Mouse (Mus musculus) liver, adult (tissue): Measurements from ENCODE around the gene Cysrt1.

Experiments used
- GATA4 ChIP-seq: IDR thresholded peaks from 2 replicates; pipeline ENCODE4 v1.6.1; 2014; ENCODE audit warnings: mild to moderate bottlenecking, low read length; ENCODE audit not compliant: insufficient replicate concordance

Cysrt1 gene

DNA sequence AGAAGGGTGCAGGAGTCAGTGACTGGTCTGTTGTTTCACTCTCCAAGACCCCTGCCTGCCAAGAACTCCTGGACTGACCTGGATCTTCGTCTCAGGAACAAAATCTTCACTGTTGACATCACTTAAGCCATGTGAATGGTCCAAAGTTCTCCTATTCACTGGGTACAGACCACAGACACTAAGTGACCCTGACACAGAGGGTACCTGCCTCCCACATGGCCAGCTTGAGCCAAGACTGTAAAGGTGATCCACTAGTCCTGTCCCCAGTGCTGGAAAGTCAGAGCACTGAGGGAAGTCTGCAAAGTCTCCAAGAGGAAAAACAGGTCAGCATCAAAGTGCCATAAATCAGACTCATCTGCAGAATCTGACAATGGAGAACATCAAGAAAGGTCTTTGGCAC is 34.7 kb downstream of the Cysrt1 start:
- no peak for TF ChIP-seq GATA4

DNA sequence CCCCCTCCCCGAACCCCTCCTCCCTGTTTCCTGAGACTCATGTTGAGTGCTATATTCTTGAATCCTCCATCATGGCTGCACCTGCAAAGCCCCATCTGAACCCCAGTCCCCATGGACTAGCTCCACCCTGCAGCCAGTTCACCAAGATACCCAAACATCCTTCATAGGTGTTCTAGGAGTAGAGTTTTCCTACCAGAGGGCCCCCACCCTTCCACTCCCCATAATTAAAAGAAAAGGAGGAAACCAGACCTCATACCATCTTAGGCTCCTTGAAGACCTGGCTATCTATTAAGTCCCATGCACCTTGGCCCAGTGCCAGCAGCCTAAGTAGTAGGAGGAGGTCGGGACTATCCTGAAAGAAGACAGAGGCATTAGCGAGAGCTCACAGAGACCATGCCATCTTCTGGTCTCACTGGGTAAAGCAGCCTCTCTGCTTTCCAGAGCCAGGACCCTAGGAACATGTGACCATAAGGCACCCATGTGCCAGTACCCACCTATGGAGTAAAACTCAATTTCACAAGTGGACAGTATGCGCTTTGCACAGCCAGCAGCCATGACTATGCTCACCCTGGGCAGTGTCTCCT is 38.5 kb downstream of the Cysrt1 start:
- TF ChIP-seq GATA4: no peak

DNA sequence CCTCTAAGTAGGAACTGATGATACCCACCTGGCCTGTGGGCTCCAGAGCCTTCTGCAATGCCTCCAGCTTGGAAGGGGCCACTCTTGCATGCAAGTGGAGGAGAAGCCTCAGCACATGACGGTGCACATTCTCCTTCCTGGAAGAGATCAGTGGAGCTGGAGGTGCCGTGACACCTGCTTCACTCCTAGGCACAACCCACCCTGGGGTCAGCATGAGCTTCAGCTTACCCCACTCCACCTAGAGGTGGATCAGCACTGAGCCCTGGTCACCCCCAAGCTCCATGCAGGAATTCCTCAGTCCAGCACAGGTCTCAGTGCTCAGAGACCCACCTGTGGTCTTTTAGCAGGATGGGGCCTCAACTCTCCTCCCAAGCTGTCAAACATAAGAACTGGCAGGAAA is 41.6 kb downstream of the Cysrt1 start:
- TF ChIP-seq GATA4: no peak

DNA sequence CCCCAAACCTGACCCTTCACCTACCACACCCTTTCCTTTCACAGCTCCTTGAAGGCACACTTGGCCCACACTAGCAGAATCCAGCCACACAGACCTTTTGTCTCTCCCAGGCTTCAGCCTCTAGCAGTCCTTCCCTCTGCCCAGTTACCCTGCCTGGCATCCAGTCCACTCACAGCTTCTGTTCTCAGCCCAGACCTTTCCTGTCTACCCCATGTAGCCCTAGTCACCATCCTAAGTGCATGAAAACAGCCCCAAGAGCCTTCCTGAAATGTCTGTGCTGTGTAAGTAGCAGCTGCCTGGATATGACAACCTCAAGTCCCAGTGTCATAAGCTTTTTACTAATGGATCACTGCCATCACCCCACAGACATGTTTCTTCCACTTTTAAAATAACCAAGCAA is 44.3 kb downstream of the Cysrt1 start:
- TF ChIP-seq GATA4: no peak

DNA sequence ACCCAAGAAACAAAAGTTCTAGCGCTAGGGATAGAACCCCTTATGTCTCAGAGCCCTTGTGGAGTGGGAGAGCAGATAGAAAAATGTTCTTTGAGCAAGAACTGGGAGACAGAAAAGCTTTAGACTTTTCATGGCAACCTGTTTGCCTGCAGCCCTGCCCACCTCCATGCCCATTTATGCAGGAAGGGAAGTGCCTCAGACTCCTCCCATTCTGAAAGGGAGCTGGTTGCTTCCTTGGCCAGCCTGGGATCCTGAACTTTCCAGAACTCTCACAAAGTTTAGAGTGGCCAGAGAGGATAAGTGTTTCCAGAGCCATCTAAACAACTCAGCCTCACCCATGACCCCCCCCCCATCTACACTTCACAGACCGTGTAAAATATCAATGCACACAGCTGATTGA is 45.1 kb downstream of the Cysrt1 start:
- no peak for TF ChIP-seq GATA4

DNA sequence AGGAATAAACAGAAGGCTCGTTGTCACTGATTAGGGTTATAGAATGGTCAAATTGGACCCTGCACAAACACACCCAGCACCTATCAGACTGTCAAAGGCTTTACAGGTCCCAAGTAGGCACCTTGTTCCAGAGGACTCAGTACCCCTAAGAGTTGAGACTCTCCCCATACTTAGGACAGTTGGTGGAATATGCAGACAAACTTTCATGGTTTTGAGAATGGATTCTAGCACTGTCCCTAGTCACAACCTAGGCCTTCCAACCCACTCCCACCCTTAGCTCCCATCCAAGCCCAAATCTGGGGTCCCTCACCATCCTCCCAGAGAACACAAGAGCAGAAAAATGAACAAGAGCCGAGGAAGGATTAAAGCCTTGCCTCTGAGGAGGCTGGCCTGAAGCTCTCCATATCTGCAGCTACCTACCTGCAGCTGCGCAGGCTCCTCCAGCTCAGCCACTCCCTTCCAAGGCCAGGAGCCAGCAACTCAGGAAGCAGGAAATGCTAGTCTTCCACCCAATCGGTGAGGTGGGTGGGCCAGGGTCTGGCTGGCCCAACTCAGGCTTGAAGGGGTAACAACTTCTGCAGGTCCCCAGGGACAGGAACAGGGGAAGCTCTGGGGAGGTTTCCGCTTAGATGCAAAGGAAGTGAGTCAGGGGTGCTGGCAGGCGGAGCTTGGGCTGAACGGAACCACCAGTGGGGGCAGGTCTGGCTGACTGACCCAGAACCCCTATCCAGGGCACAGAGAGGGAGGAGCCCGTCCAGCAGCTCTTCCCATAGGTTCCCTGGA is 45.9 kb downstream of the Cysrt1 start, which contains the start of gene Tor4a:
Gene Tor4a, minus strand, starts transcription at position 715 of the 783 bp plus-strand sequence.
- no peak; the same call in 1 of the 2 replicates for TF ChIP-seq GATA4

DNA sequence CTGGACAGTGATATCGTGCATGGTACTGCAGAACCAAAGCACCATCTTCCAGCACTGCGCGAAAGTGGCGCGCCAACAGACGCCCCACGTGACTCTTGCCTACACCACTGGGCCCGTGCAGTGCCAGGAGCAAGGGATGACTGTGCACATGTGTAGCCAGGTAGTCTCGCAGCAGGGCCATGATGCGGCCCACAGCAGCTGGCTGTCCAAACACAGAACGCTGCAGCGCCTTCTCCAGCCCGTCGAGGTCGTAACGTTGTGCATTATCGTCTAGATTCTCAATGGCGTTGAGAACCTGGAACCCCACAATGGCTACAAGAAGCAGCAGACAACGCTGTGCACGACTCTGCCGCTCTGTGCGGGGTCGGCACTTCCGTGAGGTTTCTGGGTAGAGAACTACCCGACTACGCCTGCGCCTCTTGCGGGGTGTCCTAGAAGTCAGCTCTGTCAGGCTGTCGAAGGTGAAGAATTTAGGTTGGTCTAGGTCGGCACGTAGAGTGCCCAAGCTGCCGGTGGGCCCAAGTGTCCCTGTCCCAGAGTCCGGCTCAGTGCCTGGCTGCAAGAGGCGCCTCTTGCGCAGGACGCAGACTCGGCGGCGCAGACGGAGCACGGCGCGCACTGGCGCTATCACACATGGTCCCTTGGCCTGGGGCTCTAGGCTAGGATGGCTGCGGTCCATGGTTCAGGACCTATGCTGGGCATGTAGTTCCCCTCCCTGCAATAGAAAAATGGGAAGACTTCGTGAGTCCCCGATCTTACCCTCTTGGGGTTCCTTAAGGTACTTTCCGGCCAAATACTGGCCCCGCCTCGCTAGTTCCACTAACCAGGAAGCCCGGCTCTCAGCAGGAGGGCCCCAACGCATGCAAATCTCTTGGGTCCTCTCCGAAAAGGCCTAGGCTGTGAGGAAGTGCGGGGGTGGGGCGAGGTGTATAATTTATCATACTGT is 46.8 kb downstream of the Cysrt1 start:
- TF ChIP-seq GATA4: 0 out of 2 replicates have a peak, but pooled peaks have one; percentile 17

DNA sequence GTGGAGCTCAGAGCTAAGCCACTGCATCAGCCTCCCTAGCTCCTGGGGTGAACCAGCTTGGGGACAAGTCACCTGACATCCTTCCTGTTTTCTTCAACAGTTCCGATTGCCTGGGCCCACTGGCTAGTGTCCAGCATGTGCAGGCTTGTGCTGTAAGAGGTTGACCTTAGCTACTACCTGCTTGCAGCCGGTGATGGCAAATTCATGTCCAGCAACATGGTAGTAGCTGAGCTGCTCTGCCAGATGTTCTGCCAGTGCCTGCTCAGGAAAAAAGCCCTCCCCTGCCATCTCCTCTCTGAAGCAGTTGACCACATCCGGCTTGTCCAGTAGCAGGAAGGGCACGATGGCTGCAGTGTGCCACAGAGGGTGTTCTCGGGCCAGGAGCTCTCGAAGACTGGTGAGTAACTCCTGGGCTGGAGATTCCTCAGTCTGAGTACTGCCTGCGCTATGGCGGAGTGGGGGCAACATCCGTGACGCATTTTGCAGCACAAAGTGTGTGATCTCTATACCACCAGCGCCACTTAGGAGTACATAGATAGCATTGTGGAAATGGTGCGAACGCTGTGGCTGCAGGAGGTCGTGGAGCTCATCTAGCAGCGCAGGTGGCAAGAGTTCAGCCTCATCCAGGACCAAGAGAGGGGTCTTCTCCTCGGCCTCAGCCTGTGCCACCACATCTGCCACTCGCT is 47.6 kb downstream of the Cysrt1 start:
- no peak for TF ChIP-seq GATA4

DNA sequence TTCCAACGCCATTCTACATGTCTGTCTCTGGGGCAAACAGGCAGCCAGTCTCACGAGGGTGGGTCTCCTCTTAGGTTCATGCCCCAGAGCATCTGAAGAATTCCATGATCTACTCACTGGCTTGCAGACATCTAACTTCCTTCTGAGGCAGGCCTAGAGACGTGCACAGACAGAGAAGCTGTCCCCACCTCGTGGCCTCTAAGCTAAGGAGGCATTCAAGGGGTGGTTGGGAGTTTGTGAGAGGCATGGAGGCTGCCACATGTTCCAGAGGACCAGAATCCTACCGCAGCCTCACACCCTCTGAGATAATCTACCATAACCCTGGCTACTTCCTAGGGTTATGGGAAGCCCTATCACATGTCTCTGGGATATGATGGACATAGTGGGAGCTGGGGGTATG is 48.2 kb downstream of the Cysrt1 start:
- TF ChIP-seq GATA4: no peak

DNA sequence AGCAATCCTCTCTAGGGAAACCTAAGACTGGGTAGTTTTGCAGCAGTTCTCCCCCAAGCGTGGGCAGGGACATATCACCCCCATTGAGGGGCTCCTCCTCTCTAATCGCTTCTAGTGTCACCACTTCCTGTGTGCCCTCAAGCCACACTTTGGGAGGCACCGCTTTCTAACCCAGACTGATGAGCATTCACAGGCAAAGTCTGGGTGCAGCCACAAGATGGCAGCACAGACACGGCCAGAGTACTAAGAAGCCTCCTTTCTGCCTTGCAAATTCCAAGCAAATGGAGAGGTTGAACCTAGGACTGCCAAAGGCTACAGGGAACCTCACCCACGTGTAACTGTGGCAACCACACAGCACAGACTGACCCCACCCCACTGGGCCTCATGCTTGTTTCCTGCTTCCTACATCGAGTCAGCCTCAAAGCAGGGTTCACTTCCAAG is 48.9 kb downstream of the Cysrt1 start:
- TF ChIP-seq GATA4: no peak
